Mouse (Mus musculus): Measurements from ENCODE around the gene 9930022D16Rik. TPM values are rescaled to one million over a fixed set of nuclear protein-coding genes. Genes with fewer than 3 reads are reported as not detected.

Gene 9930022D16Rik
- polyA plus RNA-seq, 1 experiment from 2014 or later, result not detected

- H3K4me2 ChIP-seq (replicated peaks), result no peak overlapping the region
- no peak overlapping the region for H3K27ac ChIP-seq
- H3K27me3 ChIP-seq (ENCODE audit: control insufficient read depth, insufficient read depth, low read length), result no peaks in the 10 kb centered on the region
- ATAC-seq (ENCODE audit: low FRiP score) (no peak), DNase-seq (ENCODE audit: low spot score) (no peak)
- H3K9ac ChIP-seq, result no peak overlapping the region
- 94% methylated on average over 4 of the region's 4 CpGs for WGBS
- no peaks in the 10 kb centered on the region for H3K9me3 ChIP-seq (ENCODE audit: control insufficient read depth, low read length)
- no peaks in the 10 kb centered on the region for H3K4me1 ChIP-seq (replicated peaks; ENCODE audit: control insufficient read depth, insufficient read depth, low read length)
- no peak overlapping the region for H3K4me3 ChIP-seq (replicated peaks; ENCODE audit: low read length)
- H3K36me3 ChIP-seq (replicated peaks; ENCODE audit: control insufficient read depth, insufficient read depth), result peaks cover 7% of the 10 kb centered on the region; the same call in 1 of the 2 replicates
These were observed 51.4 kb downstream of the 9930022D16Rik start for GRCm38 (mm10) chr11:109465068-109465467.

- ATAC-seq (ENCODE audit: low FRiP score) (no peak), DNase-seq (ENCODE audit: low spot score) (no peak)
- Histone ChIP-seq H3K27ac (no peak overlapping the region), H3K4me1 (replicated peaks; ENCODE audit: control insufficient read depth, insufficient read depth, low read length) (no peaks in the 10 kb centered on the region), H3K36me3 (replicated peaks; ENCODE audit: control insufficient read depth, insufficient read depth) (peaks cover 7% of the 10 kb centered on the region; the same call in 1 of the 2 replicates), H3K4me2 (replicated peaks) (no peak overlapping the region), H3K9ac (no peak overlapping the region), H3K9me3 (ENCODE audit: control insufficient read depth, low read length) (no peaks in the 10 kb centered on the region), H3K27me3 (ENCODE audit: control insufficient read depth, insufficient read depth, low read length) (peaks cover 3% of the 10 kb centered on the region; the same call in 1 of the 2 replicates), H3K4me3 (replicated peaks; ENCODE audit: low read length) (no peak overlapping the region)
- WGBS, result 81% methylated on average over 8 of the region's 8 CpGs
These were observed 53.3 kb downstream of the 9930022D16Rik start for GRCm38 (mm10) chr11:109466987-109467386.

GRCm38 (mm10) chr11:109468133-109468532, 54.4 kb downstream of the 9930022D16Rik start:
- DNase-seq (ENCODE audit: low spot score) (no peak), ATAC-seq (ENCODE audit: low FRiP score) (no peak)
- H3K9me3 ChIP-seq (ENCODE audit: control insufficient read depth, low read length), result no peaks in the 10 kb centered on the region
- no peak overlapping the region for H3K9ac ChIP-seq
- 92% methylated on average over 5 of the region's 5 CpGs for WGBS
- no peaks in the 10 kb centered on the region for H3K4me1 ChIP-seq (replicated peaks; ENCODE audit: control insufficient read depth, insufficient read depth, low read length)
- peaks cover 3% of the 10 kb centered on the region; the same call in 1 of the 2 replicates for H3K27me3 ChIP-seq (ENCODE audit: control insufficient read depth, insufficient read depth, low read length)
- H3K4me2 ChIP-seq (replicated peaks), result no peak overlapping the region
- no peak overlapping the region for H3K4me3 ChIP-seq (replicated peaks; ENCODE audit: low read length)
- H3K36me3 ChIP-seq (replicated peaks; ENCODE audit: control insufficient read depth, insufficient read depth), result no peaks in the 10 kb centered on the region
- H3K27ac ChIP-seq, result no peak overlapping the region

Small RNAs within 50 kb of the gene (microRNA-seq; reads per million reads assigned to microRNA genes)
- gene Gm25540, result not detected

Other genes with a start within 250 kb of the 9930022D16Rik start
- gene Rgs9, start 115.8 kb upstream of the 9930022D16Rik start, polyA plus RNA-seq (2014; fragmentation: Nextera tagmentation; extraction: Ambion mirVana), result 8.9 and 10.7 TPM in 2 replicates
- 21.8 and 24.4 TPM in 2 replicates for gene Gna13, start 51.1 kb upstream of the 9930022D16Rik start, polyA plus RNA-seq (2014; fragmentation: Nextera tagmentation; extraction: Ambion mirVana)
- gene Amz2, start 12.0 kb downstream of the 9930022D16Rik start, polyA plus RNA-seq (2014; fragmentation: Nextera tagmentation; extraction: Ambion mirVana), result 55.6 and 65.8 TPM in 2 replicates
- 6.8 and 8.8 TPM in 2 replicates for gene Arsg, start 59.5 kb downstream of the 9930022D16Rik start, polyA plus RNA-seq (2014; fragmentation: Nextera tagmentation; extraction: Ambion mirVana)
- gene Slc16a6, start 59.7 kb downstream of the 9930022D16Rik start, polyA plus RNA-seq (2014; fragmentation: Nextera tagmentation; extraction: Ambion mirVana), result 4.2 and 7.5 TPM in 2 replicates
- gene Wipi1, start 198.1 kb downstream of the 9930022D16Rik start, polyA plus RNA-seq (2014; fragmentation: Nextera tagmentation; extraction: Ambion mirVana), result 10.4 and 13.2 TPM in 2 replicates
- gene Prkar1a, start 235.5 kb downstream of the 9930022D16Rik start, polyA plus RNA-seq (2014; fragmentation: Nextera tagmentation; extraction: Ambion mirVana), result 515 and 597 TPM in 2 replicates